Mouse (Mus musculus) frontal cortex, postnatal 10 days (tissue): ENCODE measurements at regions not wholly inside any gene's neighbourhood (a gene's known extent, or its start where the extent isn't known, plus 50 kb on each side); places are given as distances from the start of the nearest gene placed in this dataset.

Experiments
- DNase-seq, 2 experiments: peaks; one replicate each; pipeline ENCODE4 v3.0.0; 2022; ENCODE audit warnings: low spot score in 2 of 2, mixed read lengths in 1 of 2

- peak in 1 of 2 experiments; percentile 42 for DNase-seq
Measured at GRCm38 (mm10) chr15:84616880-84617279, 52.5 kb upstream of the Prr5 start.

GRCm38 (mm10) chr15:84613536-84614527 lies 55.6 kb upstream of the Prr5 start:
- DNase-seq: peak; percentile 76 to 87

- DNase-seq: no peak
Measured at GRCm38 (mm10) chr15:84612961-84613360, 55.3 kb upstream of the Rtl6 start.

GRCm38 (mm10) chr15:84609825-84610442 lies 52.3 kb upstream of the Rtl6 start:
- peak; percentile 53 to 66 for DNase-seq

- no peak for DNase-seq
Measured at GRCm38 (mm10) chr15:84609063-84609462, 51.4 kb upstream of the Rtl6 start.
